Mouse (Mus musculus): ENCODE results near the gene Selenoh. TPM values are rescaled to one million over a fixed set of nuclear protein-coding genes. Genes with fewer than 3 reads are reported as not detected.

Selenoh gene
- polyA plus RNA-seq, 2 experiments from 2014 or later: 152 to 184 TPM

GRCm38 (mm10) chr2:84627036-84627435, 43.5 kb downstream of the Selenoh start:
- ATAC-seq: no peak

DNA sequence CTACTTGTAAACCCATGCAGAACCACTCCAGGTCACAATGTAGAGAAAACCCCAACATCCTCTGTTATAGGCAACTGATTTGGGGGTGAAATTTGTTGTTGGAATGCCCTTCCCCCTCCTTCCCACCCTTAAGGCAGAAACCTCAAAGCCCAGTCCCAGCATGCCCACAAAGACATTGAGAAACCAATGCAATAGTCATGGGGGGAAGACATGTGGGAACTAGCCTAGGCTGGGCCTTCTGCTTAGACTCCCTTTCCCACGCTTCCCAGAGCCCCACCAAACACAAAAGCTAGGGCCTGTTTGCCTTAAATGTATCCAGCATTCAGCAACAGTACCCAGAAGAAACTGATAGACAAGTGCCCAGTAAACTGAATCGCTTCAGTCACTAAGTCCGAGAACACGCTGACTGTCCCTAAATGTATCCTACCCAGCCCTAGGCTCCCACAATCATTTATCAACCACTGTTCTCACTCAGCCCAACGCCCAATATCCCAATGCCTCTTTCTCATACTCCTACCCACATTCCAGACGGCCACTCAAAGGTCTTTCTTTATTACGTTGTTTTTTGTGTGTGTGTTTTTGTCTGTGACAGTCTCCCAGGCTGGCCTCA, 44.1 kb downstream of the Selenoh start:
- no peak for ATAC-seq

DNA sequence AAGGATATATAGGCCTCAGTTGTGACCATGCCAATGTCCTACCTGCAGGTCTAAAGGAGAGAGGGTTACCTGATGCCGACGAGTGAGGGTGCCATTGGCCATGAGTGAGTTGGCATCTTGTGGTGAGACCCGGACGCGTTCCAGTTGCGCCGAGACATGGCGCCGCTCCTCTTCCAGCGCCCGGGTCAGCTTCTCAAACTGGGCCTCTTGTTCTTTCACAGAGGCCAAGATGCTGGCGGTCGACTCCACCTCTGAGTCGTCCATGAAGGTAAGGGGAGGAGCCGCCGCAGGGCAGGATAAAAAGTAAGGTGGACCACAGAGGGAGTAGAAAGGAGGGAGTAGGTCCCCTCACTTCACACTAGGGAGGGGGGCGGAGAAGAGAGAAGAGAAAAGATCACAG, 46.4 kb downstream of the Selenoh start:
- ATAC-seq: no peak

DNA sequence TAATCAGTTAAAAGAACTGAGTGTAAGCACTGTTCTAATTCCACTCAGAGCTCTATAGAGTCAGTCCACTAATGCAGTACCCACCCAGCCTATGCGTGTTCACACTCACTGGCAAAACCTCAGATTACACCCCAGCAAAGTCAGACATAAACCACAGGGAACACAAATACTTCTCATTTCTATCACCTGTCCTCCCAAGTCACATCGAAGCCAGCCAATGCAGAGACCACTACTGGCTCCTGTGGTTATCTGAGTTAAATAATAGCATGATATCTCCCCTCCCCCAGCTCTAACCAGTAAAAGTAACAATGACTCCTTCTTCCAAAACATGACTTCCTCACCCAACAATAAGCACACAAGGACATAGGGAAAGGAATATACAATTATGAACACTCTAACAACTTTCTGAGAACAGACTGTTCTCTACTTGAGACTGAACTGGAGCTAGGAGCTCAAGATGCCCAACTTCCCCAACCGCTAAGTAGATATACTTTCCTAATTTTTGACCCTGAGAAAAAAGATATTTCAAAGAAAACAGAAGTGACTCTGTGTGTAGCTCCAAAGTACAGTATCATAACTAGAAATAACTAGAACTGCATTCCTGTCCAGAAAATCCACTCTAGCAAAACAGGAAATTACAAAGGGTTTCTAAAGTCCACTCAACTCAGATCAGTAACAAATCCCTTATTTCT, 47.0 kb downstream of the Selenoh start:
- no peak for ATAC-seq

DNA sequence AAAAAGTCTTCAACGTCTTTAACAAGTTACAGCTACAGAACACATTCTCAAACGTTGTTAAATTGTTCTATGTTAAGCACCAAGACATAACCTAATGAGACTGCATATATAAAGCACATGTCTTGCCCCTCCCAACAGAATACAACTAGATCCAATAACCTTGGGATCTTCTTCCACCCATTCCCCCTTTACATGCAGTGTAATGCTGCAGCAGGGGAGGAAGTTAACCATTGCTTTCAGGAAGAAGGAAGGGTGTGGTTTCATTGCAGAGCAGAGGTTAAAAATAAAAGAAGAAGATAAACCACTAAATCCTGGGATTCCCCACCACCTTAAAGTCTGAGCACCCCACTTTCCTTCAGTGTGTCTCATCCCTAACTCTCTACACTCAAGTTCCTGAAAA, 47.9 kb downstream of the Selenoh start:
- no peak for ATAC-seq

DNA sequence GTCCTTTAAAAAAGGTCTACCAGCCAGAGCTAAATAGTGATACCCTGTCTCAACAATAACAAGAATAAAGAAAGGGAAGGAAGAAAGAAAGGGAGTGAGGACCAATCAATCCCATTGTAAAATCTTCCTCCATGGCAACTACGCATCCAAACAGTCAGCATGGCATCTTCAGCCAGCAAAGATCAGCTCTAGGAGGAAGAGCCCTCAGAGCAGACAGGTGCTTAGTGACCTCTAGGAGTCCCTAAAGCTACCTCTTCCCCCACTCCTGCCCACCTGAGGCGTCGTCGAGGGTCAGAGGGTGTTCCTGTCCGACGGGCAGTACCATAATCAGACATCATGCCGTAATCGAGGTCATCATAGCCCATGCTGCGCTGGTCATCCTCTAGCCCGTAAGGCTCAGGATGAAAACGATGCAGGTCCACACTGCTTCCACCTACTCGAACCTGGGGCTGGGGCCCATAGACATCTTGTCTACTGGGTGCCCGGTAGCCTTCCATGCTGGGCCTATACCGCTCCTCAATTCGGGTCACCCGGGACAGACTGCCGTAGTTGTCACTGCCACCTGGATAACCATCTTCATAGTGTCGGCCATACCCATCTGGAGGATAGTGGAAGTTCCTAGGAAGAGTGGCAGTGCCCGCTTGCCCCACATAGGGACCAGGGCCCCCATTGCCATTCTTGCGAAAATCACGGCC, 50.8 kb downstream of the Selenoh start:
- ATAC-seq: no peak

Other genes with a start within 250 kb of the Selenoh start
- 10 to 100 TPM; 24.9 to 26.1 TPM for gene Calcrl, start 245.4 kb downstream of the Selenoh start, polyA plus RNA-seq (2017; shearing (Covaris generic))
- 1 to 10 TPM; 1.4 to 6.1 TPM for gene Tfpi, start 194.0 kb downstream of the Selenoh start, polyA plus RNA-seq (2017; shearing (Covaris generic))
- gene Ctnnd1, start 20.0 kb downstream of the Selenoh start, polyA plus RNA-seq (2017; shearing (Covaris generic)): under 1 TPM; 0.29 to 0.67 TPM
- under 1 TPM; 0.15 to 0.53 TPM for gene Btbd18, start 11.7 kb downstream of the Selenoh start, polyA plus RNA-seq (2017; shearing (Covaris generic))
- gene Gm28635, start 7.3 kb upstream of the Selenoh start, polyA plus RNA-seq (2017; shearing (Covaris generic)): not detected
- 10 to 100 TPM; 16.9 to 17.8 TPM for gene Med19, start 7.6 kb upstream of the Selenoh start, polyA plus RNA-seq (2017; shearing (Covaris generic))
- gene Tmx2, start 8.4 kb upstream of the Selenoh start, polyA plus RNA-seq (2017; shearing (Covaris generic)): 100 to 1,000 TPM; 108 to 124 TPM
- gene Zdhhc5, start 44.4 kb upstream of the Selenoh start, polyA plus RNA-seq (2017; shearing (Covaris generic)): 10 to 100 TPM; 13.7 to 14.5 TPM
- gene Clp1, start 56.6 kb upstream of the Selenoh start, polyA plus RNA-seq (2017; shearing (Covaris generic)): 10 to 100 TPM; 47.4 to 47.7 TPM
- 1 to 10 TPM in 1 of 2 experiments, under 1 TPM in 1; 0.64 to 1.1 TPM for gene Ypel4, start 63.3 kb upstream of the Selenoh start, polyA plus RNA-seq (2017; shearing (Covaris generic))
- gene Gm19426, start 72.9 kb upstream of the Selenoh start, polyA plus RNA-seq (2017; shearing (Covaris generic)): not detected
- gene Serping1, start 104.7 kb upstream of the Selenoh start, polyA plus RNA-seq (2017; shearing (Covaris generic)): not detected
- gene Ube2l6, start 128.1 kb upstream of the Selenoh start, polyA plus RNA-seq (2017; shearing (Covaris generic)): 10 to 100 TPM; 71.4 to 83.0 TPM
- not detected for gene Smtnl1, start 151.9 kb upstream of the Selenoh start, polyA plus RNA-seq (2017; shearing (Covaris generic))
- 10 to 100 TPM; 36.8 to 40.4 TPM for gene Timm10, start 156.2 kb upstream of the Selenoh start, polyA plus RNA-seq (2017; shearing (Covaris generic))
- gene Slc43a1, start 168.1 kb upstream of the Selenoh start, polyA plus RNA-seq (2017; shearing (Covaris generic)): 1 to 10 TPM; 3.7 to 7.6 TPM
- gene Rtn4rl2, start 215.9 kb upstream of the Selenoh start, polyA plus RNA-seq (2017; shearing (Covaris generic)): not detected